Mouse (Mus musculus): ENCODE measurements at regions not wholly inside any gene's neighbourhood (a gene's known extent, or its start where the extent isn't known, plus 50 kb on each side); places are given as distances from the start of the nearest gene placed in this dataset.

DNA sequence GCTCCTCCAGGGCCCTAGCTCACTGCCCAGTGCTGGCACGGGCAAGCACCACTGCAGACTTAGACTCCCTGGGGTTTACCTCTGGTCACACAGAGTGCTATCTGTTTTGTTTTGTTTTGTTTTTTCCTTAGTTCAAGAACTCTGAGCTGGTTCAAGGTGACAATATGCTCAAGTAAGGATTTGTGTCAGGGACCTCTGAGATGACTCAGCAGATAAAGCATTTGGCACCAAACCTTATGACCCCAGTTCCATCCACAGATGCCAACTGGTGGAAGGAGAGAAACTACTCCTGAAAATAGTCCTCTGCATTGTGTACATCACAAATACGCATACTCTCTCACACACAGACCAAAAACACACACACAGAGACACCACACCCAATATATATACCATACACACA, 351.0 kb upstream of the Hs6st1 start:
- TF ChIP-seq CTCF (IDR thresholded peaks at IDR 0.05; ENCODE audit: low read depth, low read length) (no peak), POLR2A (IDR thresholded peaks at IDR 0.05; ENCODE audit: extremely low read depth, insufficient read depth, low read length) (no peak)
